Mouse (Mus musculus): ENCODE measurements around the gene Ssx2ip. TPM values are rescaled to one million over a fixed set of nuclear protein-coding genes. Genes with fewer than 3 reads are reported as not detected.

The Ssx2ip gene
- total RNA-seq, 1 experiment = 18.4 TPM

- in situ Hi-C loops (cut with MboI; ENCODE audit: low sequenced_read_pairs in 2 of 2, unreplicated experiment in 2 of 2) = no loop called here
- no peak for DNase-seq (ENCODE audit: low read depth, low spot score)
- no peaks in the 10 kb centered on the region for H3K4me1 ChIP-seq (ENCODE audit: control insufficient read depth in 2 of 2, insufficient read depth in 2 of 2, low read length in 2 of 2, poor library complexity in 1 of 2)
- no peak overlapping the region for H3K27ac ChIP-seq (ENCODE audit: insufficient read depth, low read depth, low read length, poor library complexity, severe bottlenecking)
- no peak overlapping the region for H3K4me3 ChIP-seq (ENCODE audit: insufficient read depth in 1 of 2, low read depth in 1 of 2, low read length in 2 of 2, poor library complexity in 1 of 2, severe bottlenecking in 1 of 2)
- no peak overlapping the region for H3K9ac ChIP-seq (ENCODE audit: insufficient read depth, low read depth, low read length, poor library complexity, severe bottlenecking)
- peaks cover 7% of the 10 kb centered on the region for H3K36me3 ChIP-seq (ENCODE audit: control insufficient read depth, insufficient read depth, low read length, poor library complexity, severe bottlenecking)
- no peaks in the 10 kb centered on the region for H3K9me3 ChIP-seq (ENCODE audit: control insufficient read depth, insufficient read depth, low read depth, low read length)
- TF ChIP-seq CHD2 (IDR thresholded peaks at IDR 0.05; ENCODE audit: low read depth, low read length) (no peak), MAFK (IDR thresholded peaks at IDR 0.05; ENCODE audit: insufficient read depth, low read depth, low read length) (no peak), ZC3H11A (IDR thresholded peaks at IDR 0.05; ENCODE audit: borderline replicate concordance, low read depth, low read length) (no peak), HCFC1 (IDR thresholded peaks at IDR 0.05; ENCODE audit: borderline replicate concordance, insufficient read depth, low read length) (no peak), ZNF384 (IDR thresholded peaks at IDR 0.05; ENCODE audit: low read depth, low read length) (no peak)
These were observed 38.5 kb downstream of the Ssx2ip start for GRCm38 (mm10) chr3:146442936-146443335.

- no peak overlapping the region for H3K27ac ChIP-seq (ENCODE audit: insufficient read depth, low read depth, low read length, poor library complexity, severe bottlenecking)
- H3K9ac ChIP-seq (ENCODE audit: insufficient read depth, low read depth, low read length, poor library complexity, severe bottlenecking) = no peak overlapping the region
- no peaks in the 10 kb centered on the region for H3K4me1 ChIP-seq (ENCODE audit: control insufficient read depth in 2 of 2, insufficient read depth in 2 of 2, low read length in 2 of 2, poor library complexity in 1 of 2)
- peaks cover 4% of the 10 kb centered on the region for H3K36me3 ChIP-seq (ENCODE audit: control insufficient read depth, insufficient read depth, low read length, poor library complexity, severe bottlenecking)
- no peak for DNase-seq (ENCODE audit: low read depth, low spot score)
- no peak overlapping the region for H3K4me3 ChIP-seq (ENCODE audit: insufficient read depth in 1 of 2, low read depth in 1 of 2, low read length in 2 of 2, poor library complexity in 1 of 2, severe bottlenecking in 1 of 2)
- TF ChIP-seq ZC3H11A (IDR thresholded peaks at IDR 0.05; ENCODE audit: borderline replicate concordance, low read depth, low read length) (no peak), ZNF384 (IDR thresholded peaks at IDR 0.05; ENCODE audit: low read depth, low read length) (no peak), HCFC1 (IDR thresholded peaks at IDR 0.05; ENCODE audit: borderline replicate concordance, insufficient read depth, low read length) (no peak), MAFK (IDR thresholded peaks at IDR 0.05; ENCODE audit: insufficient read depth, low read depth, low read length) (no peak), CHD2 (IDR thresholded peaks at IDR 0.05; ENCODE audit: low read depth, low read length) (no peak)
- in situ Hi-C loops (cut with MboI; ENCODE audit: low sequenced_read_pairs in 2 of 2, unreplicated experiment in 2 of 2) = no loop called here
- H3K9me3 ChIP-seq (ENCODE audit: control insufficient read depth, insufficient read depth, low read depth, low read length) = no peaks in the 10 kb centered on the region
These were observed 38.9 kb downstream of the Ssx2ip start for GRCm38 (mm10) chr3:146443380-146443779.

- TF ChIP-seq CHD2 (IDR thresholded peaks at IDR 0.05; ENCODE audit: low read depth, low read length) (no peak), MAFK (IDR thresholded peaks at IDR 0.05; ENCODE audit: insufficient read depth, low read depth, low read length) (no peak), ZC3H11A (IDR thresholded peaks at IDR 0.05; ENCODE audit: borderline replicate concordance, low read depth, low read length) (no peak), HCFC1 (IDR thresholded peaks at IDR 0.05; ENCODE audit: borderline replicate concordance, insufficient read depth, low read length) (no peak), ZNF384 (IDR thresholded peaks at IDR 0.05; ENCODE audit: low read depth, low read length) (no peak)
- DNase-seq (ENCODE audit: low read depth, low spot score) = no peak
- H3K27ac ChIP-seq (ENCODE audit: insufficient read depth, low read depth, low read length, poor library complexity, severe bottlenecking) = no peak overlapping the region
- H3K4me3 ChIP-seq (ENCODE audit: insufficient read depth in 1 of 2, low read depth in 1 of 2, low read length in 2 of 2, poor library complexity in 1 of 2, severe bottlenecking in 1 of 2) = no peak overlapping the region
- H3K9me3 ChIP-seq (ENCODE audit: control insufficient read depth, insufficient read depth, low read depth, low read length) = no peaks in the 10 kb centered on the region
- in situ Hi-C loops (cut with MboI; ENCODE audit: low sequenced_read_pairs in 2 of 2, unreplicated experiment in 2 of 2) = no loop called here
- no peaks in the 10 kb centered on the region; the same call in none of the 2 replicates for H3K36me3 ChIP-seq (ENCODE audit: control insufficient read depth, insufficient read depth, low read length, poor library complexity, severe bottlenecking)
- no peak overlapping the region for H3K9ac ChIP-seq (ENCODE audit: insufficient read depth, low read depth, low read length, poor library complexity, severe bottlenecking)
- peaks cover 1% of the 10 kb centered on the region in 2 experiments; a peak in 1 of 4 replicates for H3K4me1 ChIP-seq (ENCODE audit: control insufficient read depth in 2 of 2, insufficient read depth in 2 of 2, low read length in 2 of 2, poor library complexity in 1 of 2)
These were observed 40.4 kb downstream of the Ssx2ip start for GRCm38 (mm10) chr3:146444880-146445279.

- Histone ChIP-seq H3K4me1 (ENCODE audit: control insufficient read depth in 2 of 2, insufficient read depth in 2 of 2, low read length in 2 of 2, poor library complexity in 1 of 2) (peaks cover 3 to 5% of the 10 kb centered on the region in 2 experiments; a peak in 2 of 4 replicates), H3K36me3 (ENCODE audit: control insufficient read depth, insufficient read depth, low read length, poor library complexity, severe bottlenecking) (no peaks in the 10 kb centered on the region), H3K9ac (ENCODE audit: insufficient read depth, low read depth, low read length, poor library complexity, severe bottlenecking) (no peak overlapping the region), H3K4me3 (ENCODE audit: insufficient read depth in 1 of 2, low read depth in 1 of 2, low read length in 2 of 2, poor library complexity in 1 of 2, severe bottlenecking in 1 of 2) (no peak overlapping the region), H3K27ac (ENCODE audit: insufficient read depth, low read depth, low read length, poor library complexity, severe bottlenecking) (no peak overlapping the region), H3K9me3 (ENCODE audit: control insufficient read depth, insufficient read depth, low read depth, low read length) (no peaks in the 10 kb centered on the region)
- DNase-seq (ENCODE audit: low read depth, low spot score) = no peak
- in situ Hi-C loops (cut with MboI; ENCODE audit: low sequenced_read_pairs in 2 of 2, unreplicated experiment in 2 of 2) = no loop called here
- TF ChIP-seq ZNF384 (IDR thresholded peaks at IDR 0.05; ENCODE audit: low read depth, low read length) (no peak), ZC3H11A (IDR thresholded peaks at IDR 0.05; ENCODE audit: borderline replicate concordance, low read depth, low read length) (no peak), CHD2 (IDR thresholded peaks at IDR 0.05; ENCODE audit: low read depth, low read length) (no peak), MAFK (IDR thresholded peaks at IDR 0.05; ENCODE audit: insufficient read depth, low read depth, low read length) (no peak), HCFC1 (IDR thresholded peaks at IDR 0.05; ENCODE audit: borderline replicate concordance, insufficient read depth, low read length) (no peak)
These were observed 42.7 kb downstream of the Ssx2ip start for GRCm38 (mm10) chr3:146447156-146447555.

GRCm38 (mm10) chr3:146447598-146447997 lies 43.2 kb downstream of the Ssx2ip start:
- Histone ChIP-seq H3K4me3 (ENCODE audit: insufficient read depth in 1 of 2, low read depth in 1 of 2, low read length in 2 of 2, poor library complexity in 1 of 2, severe bottlenecking in 1 of 2) (no peak overlapping the region), H3K27ac (ENCODE audit: insufficient read depth, low read depth, low read length, poor library complexity, severe bottlenecking) (no peak overlapping the region), H3K4me1 (ENCODE audit: control insufficient read depth in 2 of 2, insufficient read depth in 2 of 2, low read length in 2 of 2, poor library complexity in 1 of 2) (peaks cover 3 to 5% of the 10 kb centered on the region in 2 experiments; a peak in 2 of 4 replicates), H3K36me3 (ENCODE audit: control insufficient read depth, insufficient read depth, low read length, poor library complexity, severe bottlenecking) (no peaks in the 10 kb centered on the region), H3K9ac (ENCODE audit: insufficient read depth, low read depth, low read length, poor library complexity, severe bottlenecking) (no peak overlapping the region), H3K9me3 (ENCODE audit: control insufficient read depth, insufficient read depth, low read depth, low read length) (no peaks in the 10 kb centered on the region)
- TF ChIP-seq ZNF384 (IDR thresholded peaks at IDR 0.05; ENCODE audit: low read depth, low read length) (no peak), HCFC1 (IDR thresholded peaks at IDR 0.05; ENCODE audit: borderline replicate concordance, insufficient read depth, low read length) (no peak), CHD2 (IDR thresholded peaks at IDR 0.05; ENCODE audit: low read depth, low read length) (no peak), ZC3H11A (IDR thresholded peaks at IDR 0.05; ENCODE audit: borderline replicate concordance, low read depth, low read length) (no peak), MAFK (IDR thresholded peaks at IDR 0.05; ENCODE audit: insufficient read depth, low read depth, low read length) (no peak)
- in situ Hi-C loops (cut with MboI; ENCODE audit: low sequenced_read_pairs in 2 of 2, unreplicated experiment in 2 of 2) = no loop called here
- no peak for DNase-seq (ENCODE audit: low read depth, low spot score)

All from ES-E14 (cell line).